Mouse (Mus musculus) myocyte (in vitro differentiated cells): ENCODE measurements around the gene Tnrc6c. TPM values are rescaled to one million over a fixed set of nuclear protein-coding genes. Genes with fewer than 3 reads are reported as not detected.
A peak's percentile ranks its signal among the peaks of the same experiment; 100 is the strongest.

ENCODE experiments used
- H3K27me3 ChIP-seq: one replicate; pipeline ENCODE4 v1.6.1; 2011; ENCODE audit not compliant: control insufficient read depth, insufficient read depth, insufficient read length
- H3K36me3 ChIP-seq: one replicate; pipeline ENCODE4 v1.6.1; 2011; ENCODE audit not compliant: control insufficient read depth, insufficient read depth
- H3K4me2 ChIP-seq: one replicate; pipeline ENCODE4 v1.6.1; 2011; ENCODE audit warnings: low read depth, control low read depth
- H3K4me3 ChIP-seq: one replicate; pipeline ENCODE4 v1.5.1; 2011; ENCODE audit warnings: mild to moderate bottlenecking, control low read depth, moderate library complexity
- H3K79me2 ChIP-seq: one replicate; pipeline ENCODE4 v1.6.1; 2011; ENCODE audit not compliant: control insufficient read depth, insufficient read depth
- H3ac ChIP-seq: one replicate; pipeline ENCODE4 v1.6.1; 2011; ENCODE audit not compliant: control insufficient read depth, insufficient read length
- CEBPB ChIP-seq: IDR thresholded peaks from 2 replicates; pipeline ENCODE4 v1.6.1; 2011; ENCODE audit warnings: mild to moderate bottlenecking, moderate library complexity; ENCODE audit not compliant: poor library complexity, insufficient read depth, severe bottlenecking
- E2F4 ChIP-seq: IDR thresholded peaks from one replicate; pipeline ENCODE4 v1.6.1; 2011; ENCODE audit warnings: mild to moderate bottlenecking, control low read depth, moderate library complexity; ENCODE audit not compliant: insufficient read depth
- MAX ChIP-seq: IDR thresholded peaks from one replicate; pipeline ENCODE4 v1.6.1; 2011; ENCODE audit warnings: low read depth, mild to moderate bottlenecking, control low read depth
- MYOD1 ChIP-seq, 3 experiments: IDR thresholded peaks; one replicate each; pipeline ENCODE4 v1.6.1; 2011; ENCODE audit warnings: control low read depth in 2 of 3, low read depth in 2 of 3, mild to moderate bottlenecking in 2 of 3, moderate library complexity in 1 of 3; ENCODE audit not compliant: insufficient read length in 2 of 3, control insufficient read depth in 1 of 3
- MYOG ChIP-seq, 3 experiments: IDR thresholded peaks; one replicate each; pipeline ENCODE4 v1.6.1; 2011; ENCODE audit warnings: control low read depth in 2 of 3, low read depth in 2 of 3, mild to moderate bottlenecking in 2 of 3; ENCODE audit not compliant: insufficient read length in 2 of 3, control insufficient read depth in 1 of 3, insufficient read depth in 1 of 3
- POLR2A ChIP-seq: IDR thresholded peaks from one replicate; pipeline ENCODE4 v1.6.1; 2011; ENCODE audit warnings: low read depth, mild to moderate bottlenecking, control low read depth, moderate library complexity; ENCODE audit not compliant: insufficient read length
- POLR2AphosphoS2 ChIP-seq: IDR thresholded peaks from one replicate; pipeline ENCODE4 v1.6.1; 2011; ENCODE audit warnings: low read depth, control low read depth; ENCODE audit not compliant: insufficient read length
- REST ChIP-seq: IDR thresholded peaks from one replicate; pipeline ENCODE4 v1.6.1; 2011; ENCODE audit warnings: mild to moderate bottlenecking, control low read depth, moderate library complexity; ENCODE audit not compliant: insufficient read depth, insufficient read length
- SRF ChIP-seq: IDR thresholded peaks from one replicate; pipeline ENCODE4 v1.6.1; 2011; ENCODE audit warnings: low read depth; ENCODE audit not compliant: control insufficient read depth, insufficient read length
- TCF12 ChIP-seq: IDR thresholded peaks from one replicate; pipeline ENCODE4 v1.6.1; 2011; ENCODE audit warnings: mild to moderate bottlenecking, control low read depth; ENCODE audit not compliant: poor library complexity, insufficient read depth, severe bottlenecking
- TCF3 ChIP-seq: IDR thresholded peaks from one replicate; pipeline ENCODE4 v1.6.1; 2011; ENCODE audit warnings: low read depth, control low read depth; ENCODE audit not compliant: insufficient read length
- USF1 ChIP-seq: IDR thresholded peaks from one replicate; pipeline ENCODE4 v1.6.1; 2011; ENCODE audit warnings: low read depth, mild to moderate bottlenecking, control low read depth, moderate library complexity
- polyA plus RNA-seq: library from polyadenylated mRNA; unstranded; fragments of >200 nt; fragmentation: generic; extraction: Trizol; gene quantifications from one replicate; pipeline ENCODE4 v1.2.1, GENCODE M21; 2012; ENCODE audit warnings: missing spikeins

Gene Tnrc6c
- polyA plus RNA-seq, 1 experiment, result 7.4 TPM

- peaks cover 16% of the 10 kb centered on the region for H3K36me3 ChIP-seq
- no peak overlapping the region for H3K4me2 ChIP-seq
- H3ac ChIP-seq, result no peak overlapping the region
- H3K79me2 ChIP-seq, result no peaks in the 10 kb centered on the region
- H3K4me3 ChIP-seq, result no peak overlapping the region
- TF ChIP-seq MYOD1 (IDR thresholded peaks at IDR 0.05; ENCODE audit: control insufficient read depth in 1 of 3, insufficient read length in 2 of 3, low read depth in 2 of 3) (no peak), E2F4 (no peak), MAX (no peak), TCF3 (no peak), MYOG (IDR thresholded peaks at IDR 0.05; ENCODE audit: control insufficient read depth in 1 of 3, insufficient read depth in 1 of 3, insufficient read length in 2 of 3, low read depth in 2 of 3) (no peak), SRF (no peak)
- no peaks in the 10 kb centered on the region for H3K27me3 ChIP-seq
Measured at GRCm38 (mm10) chr11:117766275-117766674, 112.2 kb downstream of the Tnrc6c start.

- TF ChIP-seq MYOG (IDR thresholded peaks at IDR 0.05; ENCODE audit: control insufficient read depth in 1 of 3, insufficient read depth in 1 of 3, insufficient read length in 2 of 3, low read depth in 2 of 3) (no peak), MYOD1 (IDR thresholded peaks at IDR 0.05; ENCODE audit: control insufficient read depth in 1 of 3, insufficient read length in 2 of 3, low read depth in 2 of 3) (no peak), MAX (no peak), TCF12 (no peak), CEBPB (no peak), POLR2AphosphoS2 (peak; percentile 12)
- no peak overlapping the region for H3K4me2 ChIP-seq
- no peaks in the 10 kb centered on the region for H3K79me2 ChIP-seq
- no peaks in the 10 kb centered on the region for H3K27me3 ChIP-seq
- peaks cover 19% of the 10 kb centered on the region for H3K36me3 ChIP-seq
- no peak overlapping the region for H3K4me3 ChIP-seq
- H3ac ChIP-seq, result no peak overlapping the region
Measured at GRCm38 (mm10) chr11:117768725-117769682, 114.9 kb downstream of the Tnrc6c start.

GRCm38 (mm10) chr11:117769683-117770047, 115.6 kb downstream of the Tnrc6c start:
- no peak overlapping the region for H3K4me3 ChIP-seq
- no peak overlapping the region for H3ac ChIP-seq
- H3K4me2 ChIP-seq, result no peak overlapping the region
- peaks cover 18% of the 10 kb centered on the region for H3K36me3 ChIP-seq
- H3K79me2 ChIP-seq, result no peaks in the 10 kb centered on the region
- TF ChIP-seq POLR2AphosphoS2, result no peak
- TF ChIP-seq USF1, result no peak
- TF ChIP-seq TCF12, result no peak
- H3K27me3 ChIP-seq, result no peaks in the 10 kb centered on the region

GRCm38 (mm10) chr11:117770407-117770806, 116.3 kb downstream of the Tnrc6c start:
- Histone ChIP-seq H3ac (no peak overlapping the region), H3K79me2 (no peaks in the 10 kb centered on the region), H3K27me3 (no peaks in the 10 kb centered on the region), H3K36me3 (peaks cover 26% of the 10 kb centered on the region), H3K4me3 (no peak overlapping the region), H3K4me2 (no peak overlapping the region)
- TF ChIP-seq MYOG (IDR thresholded peaks at IDR 0.05; ENCODE audit: control insufficient read depth in 1 of 3, insufficient read depth in 1 of 3, insufficient read length in 2 of 3, low read depth in 2 of 3) (no peak), POLR2AphosphoS2 (no peak), E2F4 (no peak)

- Histone ChIP-seq H3K36me3 (peaks cover 22% of the 10 kb centered on the region), H3K4me3 (no peak overlapping the region), H3K79me2 (no peaks in the 10 kb centered on the region), H3K27me3 (no peaks in the 10 kb centered on the region), H3K4me2 (no peak overlapping the region), H3ac (no peak overlapping the region)
- TF ChIP-seq MYOD1 (IDR thresholded peaks at IDR 0.05; ENCODE audit: control insufficient read depth in 1 of 3, insufficient read length in 2 of 3, low read depth in 2 of 3) (no peak), TCF12 (no peak), TCF3 (no peak)
Measured at GRCm38 (mm10) chr11:117772352-117772751, 118.3 kb downstream of the Tnrc6c start.

GRCm38 (mm10) chr11:117774925-117775324, 120.8 kb downstream of the Tnrc6c start:
- Histone ChIP-seq H3ac (no peak overlapping the region), H3K4me2 (no peak overlapping the region), H3K79me2 (no peaks in the 10 kb centered on the region), H3K27me3 (no peaks in the 10 kb centered on the region), H3K36me3 (peaks cover 18% of the 10 kb centered on the region), H3K4me3 (no peak overlapping the region)
- no peak for TF ChIP-seq E2F4
- no peak for TF ChIP-seq REST
- no peak for TF ChIP-seq POLR2AphosphoS2
- no peak for TF ChIP-seq TCF12
- TF ChIP-seq TCF3, result no peak
- no peak for TF ChIP-seq CEBPB
- no peak for TF ChIP-seq USF1
- no peak for TF ChIP-seq SRF
- no peak for TF ChIP-seq MYOG (IDR thresholded peaks at IDR 0.05; ENCODE audit: control insufficient read depth in 1 of 3, insufficient read depth in 1 of 3, insufficient read length in 2 of 3, low read depth in 2 of 3)
- no peak for TF ChIP-seq MYOD1 (IDR thresholded peaks at IDR 0.05; ENCODE audit: control insufficient read depth in 1 of 3, insufficient read length in 2 of 3, low read depth in 2 of 3)
- TF ChIP-seq MAX, result no peak
- no peak for TF ChIP-seq POLR2A
